Mouse (Mus musculus): Measurements from ENCODE around the gene Gsk3a. TPM values are rescaled to one million over a fixed set of nuclear protein-coding genes. Genes with fewer than 3 reads are reported as not detected.

Gene Gsk3a
- polyA plus RNA-seq, 1 experiment: 77.3 TPM

DNA sequence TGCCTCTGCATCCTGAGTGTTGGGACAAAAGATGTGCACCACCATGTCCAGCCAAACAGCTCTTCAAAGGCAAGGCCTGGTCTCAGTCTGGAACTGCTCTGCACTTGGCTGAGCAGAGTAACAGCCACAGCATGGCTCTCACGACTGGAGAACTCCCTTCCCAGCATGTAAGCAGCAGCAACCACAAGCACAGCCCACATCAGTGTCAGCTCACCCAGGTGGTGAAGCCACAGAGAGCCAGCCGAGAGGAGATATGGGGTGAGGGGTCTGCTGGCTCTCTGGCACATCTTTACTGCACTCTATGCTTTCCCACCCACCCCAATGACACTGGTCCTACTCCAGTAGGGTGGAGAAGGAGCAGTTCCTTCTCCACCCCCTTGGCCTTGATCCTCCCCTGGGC, 4.6 kb downstream of the Gsk3a start:
- Histone ChIP-seq H3K27me3 (ENCODE audit: control insufficient read depth, insufficient read depth, low read length, poor library complexity, severe bottlenecking) (no peaks in the 10 kb centered on the region), H3K27ac (ENCODE audit: insufficient read depth, low read length) (no peak overlapping the region), H3K9me3 (replicated peaks; ENCODE audit: control insufficient read depth, insufficient read depth, low read length, poor library complexity, severe bottlenecking) (no peaks in the 10 kb centered on the region), H3K9ac (ENCODE audit: low read depth, poor library complexity, severe bottlenecking) (no peak overlapping the region), H3K4me1 (ENCODE audit: control insufficient read depth, insufficient read depth, low read length) (no peaks in the 10 kb centered on the region), H3K36me3 (ENCODE audit: control insufficient read depth, insufficient read depth, low read length, poor library complexity, severe bottlenecking) (peaks cover 29% of the 10 kb centered on the region), H3K4me3 (ENCODE audit: low read depth, low read length) (no peak overlapping the region)
- TF ChIP-seq EP300 (IDR thresholded peaks at IDR 0.05; ENCODE audit: insufficient read depth, low read depth, low read length) (no peak), CTCF (IDR thresholded peaks at IDR 0.05; ENCODE audit: low read depth, low read length) (no peak), POLR2A (IDR thresholded peaks at IDR 0.05; ENCODE audit: insufficient read depth, low read length) (no peak)

- Histone ChIP-seq H3K9ac (ENCODE audit: low read depth, poor library complexity, severe bottlenecking) (no peak overlapping the region), H3K4me1 (ENCODE audit: control insufficient read depth, insufficient read depth, low read length) (no peaks in the 10 kb centered on the region), H3K4me3 (ENCODE audit: low read depth, low read length) (no peak overlapping the region), H3K27ac (ENCODE audit: insufficient read depth, low read length) (no peak overlapping the region), H3K27me3 (ENCODE audit: control insufficient read depth, insufficient read depth, low read length, poor library complexity, severe bottlenecking) (no peaks in the 10 kb centered on the region), H3K9me3 (replicated peaks; ENCODE audit: control insufficient read depth, insufficient read depth, low read length, poor library complexity, severe bottlenecking) (no peaks in the 10 kb centered on the region), H3K36me3 (ENCODE audit: control insufficient read depth, insufficient read depth, low read length, poor library complexity, severe bottlenecking) (peaks cover 36% of the 10 kb centered on the region)
- no peak for TF ChIP-seq POLR2A (IDR thresholded peaks at IDR 0.05; ENCODE audit: insufficient read depth, low read length)
- no peak for TF ChIP-seq CTCF (IDR thresholded peaks at IDR 0.05; ENCODE audit: low read depth, low read length)
- TF ChIP-seq EP300 (IDR thresholded peaks at IDR 0.05; ENCODE audit: insufficient read depth, low read depth, low read length): no peak
These were observed 5.5 kb downstream of the Gsk3a start for GRCm38 (mm10) chr7:25232101-25232648.

GRCm38 (mm10) chr7:25230690-25231285, 6.9 kb downstream of the Gsk3a start:
- H3K4me1 ChIP-seq (ENCODE audit: control insufficient read depth, insufficient read depth, low read length): no peaks in the 10 kb centered on the region
- H3K9ac ChIP-seq (ENCODE audit: low read depth, poor library complexity, severe bottlenecking): no peak overlapping the region
- H3K4me3 ChIP-seq (ENCODE audit: low read depth, low read length): no peak overlapping the region
- no peak for TF ChIP-seq CTCF (IDR thresholded peaks at IDR 0.05; ENCODE audit: low read depth, low read length)
- TF ChIP-seq POLR2A (IDR thresholded peaks at IDR 0.05; ENCODE audit: insufficient read depth, low read length): no peak
- TF ChIP-seq EP300 (IDR thresholded peaks at IDR 0.05; ENCODE audit: insufficient read depth, low read depth, low read length): no peak
- H3K27ac ChIP-seq (ENCODE audit: insufficient read depth, low read length): no peak overlapping the region
- H3K9me3 ChIP-seq (replicated peaks; ENCODE audit: control insufficient read depth, insufficient read depth, low read length, poor library complexity, severe bottlenecking): no peaks in the 10 kb centered on the region
- H3K36me3 ChIP-seq (ENCODE audit: control insufficient read depth, insufficient read depth, low read length, poor library complexity, severe bottlenecking): peaks cover 37% of the 10 kb centered on the region
- H3K27me3 ChIP-seq (ENCODE audit: control insufficient read depth, insufficient read depth, low read length, poor library complexity, severe bottlenecking): no peaks in the 10 kb centered on the region

- Histone ChIP-seq H3K27ac (ENCODE audit: insufficient read depth, low read length) (no peak overlapping the region), H3K27me3 (ENCODE audit: control insufficient read depth, insufficient read depth, low read length, poor library complexity, severe bottlenecking) (no peaks in the 10 kb centered on the region), H3K9me3 (replicated peaks; ENCODE audit: control insufficient read depth, insufficient read depth, low read length, poor library complexity, severe bottlenecking) (no peaks in the 10 kb centered on the region), H3K9ac (ENCODE audit: low read depth, poor library complexity, severe bottlenecking) (no peak overlapping the region), H3K4me3 (ENCODE audit: low read depth, low read length) (no peak overlapping the region), H3K36me3 (ENCODE audit: control insufficient read depth, insufficient read depth, low read length, poor library complexity, severe bottlenecking) (peaks cover 32% of the 10 kb centered on the region), H3K4me1 (ENCODE audit: control insufficient read depth, insufficient read depth, low read length) (no peaks in the 10 kb centered on the region)
- TF ChIP-seq POLR2A (IDR thresholded peaks at IDR 0.05; ENCODE audit: insufficient read depth, low read length) (no peak), EP300 (IDR thresholded peaks at IDR 0.05; ENCODE audit: insufficient read depth, low read depth, low read length) (no peak), CTCF (IDR thresholded peaks at IDR 0.05; ENCODE audit: low read depth, low read length) (no peak)
These were observed 9.9 kb downstream of the Gsk3a start for GRCm38 (mm10) chr7:25227523-25228300.

GRCm38 (mm10) chr7:25222275-25222967, 15.2 kb downstream of the Gsk3a start:
- no peaks in the 10 kb centered on the region for H3K9me3 ChIP-seq (replicated peaks; ENCODE audit: control insufficient read depth, insufficient read depth, low read length, poor library complexity, severe bottlenecking)
- TF ChIP-seq EP300 (IDR thresholded peaks at IDR 0.05; ENCODE audit: insufficient read depth, low read depth, low read length) (no peak), POLR2A (IDR thresholded peaks at IDR 0.05; ENCODE audit: insufficient read depth, low read length) (no peak), CTCF (IDR thresholded peaks at IDR 0.05; ENCODE audit: low read depth, low read length) (no peak)
- H3K27me3 ChIP-seq (ENCODE audit: control insufficient read depth, insufficient read depth, low read length, poor library complexity, severe bottlenecking): no peaks in the 10 kb centered on the region
- H3K4me3 ChIP-seq (ENCODE audit: low read depth, low read length): no peak overlapping the region
- peak overlapping the region; percentile 59; the same call in 1 of the 2 replicates for H3K9ac ChIP-seq (ENCODE audit: low read depth, poor library complexity, severe bottlenecking)
- H3K4me1 ChIP-seq (ENCODE audit: control insufficient read depth, insufficient read depth, low read length): peaks cover 4% of the 10 kb centered on the region
- peaks cover 4% of the 10 kb centered on the region; the same call in 1 of the 2 replicates for H3K36me3 ChIP-seq (ENCODE audit: control insufficient read depth, insufficient read depth, low read length, poor library complexity, severe bottlenecking)
- no peak overlapping the region for H3K27ac ChIP-seq (ENCODE audit: insufficient read depth, low read length)
